Mouse (Mus musculus) spleen, embryonic (tissue): Measurements from ENCODE around the gene Frem1.

Experiments used
- CTCF ChIA-PET: fragments of 350-600 bp; sonication (Branson Sonifier 250); formaldehyde crosslinking; loops from one replicate; lab custom pipeline; 2022; lab: Charles Lee

The Frem1 gene

DNA sequence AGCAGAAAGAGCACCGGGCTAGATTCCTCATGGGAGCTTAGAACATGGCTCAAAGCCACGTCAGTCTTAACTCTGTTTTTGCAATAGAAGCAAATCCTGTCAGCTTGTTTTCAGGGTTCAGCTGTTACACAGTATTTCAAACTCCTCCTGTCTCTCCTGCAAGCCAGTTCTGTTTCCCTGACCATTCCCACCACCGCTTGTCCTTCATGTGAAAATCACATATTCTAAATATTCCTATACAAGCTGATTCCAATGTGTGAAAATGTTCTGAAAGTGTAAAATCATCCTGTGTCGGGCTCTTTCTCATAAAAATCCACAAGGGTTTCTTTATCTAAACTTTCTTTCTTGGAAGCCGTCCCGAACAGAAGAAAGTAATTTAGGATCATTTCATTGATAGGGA, 22.0 kb downstream of the Frem1 start:
- CTCF ChIA-PET: no interaction called here

GRCm38 (mm10) chr4:83020759-83021555, 31.2 kb downstream of the Frem1 start:
- CTCF ChIA-PET: no interaction called here

DNA sequence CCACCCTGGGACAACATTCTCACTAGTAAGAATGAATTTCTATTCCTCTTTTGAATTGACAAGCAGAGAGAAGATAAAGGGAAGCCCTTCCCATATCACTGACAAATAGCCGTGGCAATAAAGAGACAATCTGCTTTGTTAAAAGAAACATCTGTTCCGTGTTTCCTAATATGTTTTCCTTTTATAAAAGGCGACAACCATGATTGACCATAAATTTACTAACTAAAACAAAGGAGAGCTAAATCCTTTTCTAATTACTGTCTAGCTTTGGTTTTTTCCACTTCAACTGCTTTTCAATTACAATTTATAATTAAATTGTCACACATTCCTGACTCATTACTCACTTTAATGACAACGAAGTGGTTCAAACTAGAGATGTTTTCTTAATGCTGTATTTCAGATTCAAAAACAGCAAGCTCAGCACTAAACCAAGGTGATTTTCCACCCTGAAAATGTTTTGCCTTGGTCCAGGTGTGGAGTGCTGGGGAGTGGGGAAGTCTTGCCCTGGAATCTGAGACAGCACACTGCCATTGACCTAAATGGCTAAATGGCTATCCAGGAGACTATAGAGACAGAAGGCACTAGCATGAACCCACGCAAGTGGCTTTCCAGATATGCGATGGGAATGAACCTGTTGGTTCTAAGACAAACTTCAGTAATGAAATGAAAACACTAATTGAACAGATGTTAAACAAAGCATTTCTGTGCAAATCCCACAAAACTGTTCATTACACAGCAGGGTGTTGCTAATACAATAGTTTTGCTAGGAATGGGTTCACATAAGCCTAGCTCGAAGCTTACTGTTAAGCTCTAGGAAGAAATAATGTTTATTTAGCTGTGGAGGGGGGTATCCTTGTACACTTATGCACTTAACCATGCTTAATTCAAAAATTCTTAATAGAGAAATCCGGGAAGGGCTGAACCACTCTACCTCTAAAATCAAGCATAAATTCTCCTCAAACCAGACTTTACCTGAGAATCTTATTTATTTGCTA, 33.7 kb downstream of the Frem1 start:
- CTCF ChIA-PET: no interaction called here

GRCm38 (mm10) chr4:83014538-83014937, 37.6 kb downstream of the Frem1 start:
- CTCF ChIA-PET: no interaction called here

DNA sequence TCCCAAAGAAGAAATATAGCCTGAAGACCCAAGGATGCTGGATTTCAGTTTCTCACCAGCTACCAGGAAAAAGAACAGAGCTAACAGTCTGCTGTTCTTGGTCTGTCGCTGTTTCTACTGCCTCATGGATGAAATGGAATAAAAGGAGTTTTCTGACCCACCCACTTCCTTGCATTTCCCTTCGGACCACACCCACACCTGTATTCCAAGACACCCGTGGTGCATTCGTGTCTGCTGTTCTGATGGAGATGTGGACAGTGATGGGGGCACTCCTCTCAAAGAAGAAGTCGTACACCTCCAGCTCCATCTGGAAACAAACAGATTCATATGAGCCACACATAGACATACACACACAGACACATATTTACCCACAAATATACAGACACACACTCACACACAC, 48.1 kb downstream of the Frem1 start:
- CTCF ChIA-PET: no interaction called here

DNA sequence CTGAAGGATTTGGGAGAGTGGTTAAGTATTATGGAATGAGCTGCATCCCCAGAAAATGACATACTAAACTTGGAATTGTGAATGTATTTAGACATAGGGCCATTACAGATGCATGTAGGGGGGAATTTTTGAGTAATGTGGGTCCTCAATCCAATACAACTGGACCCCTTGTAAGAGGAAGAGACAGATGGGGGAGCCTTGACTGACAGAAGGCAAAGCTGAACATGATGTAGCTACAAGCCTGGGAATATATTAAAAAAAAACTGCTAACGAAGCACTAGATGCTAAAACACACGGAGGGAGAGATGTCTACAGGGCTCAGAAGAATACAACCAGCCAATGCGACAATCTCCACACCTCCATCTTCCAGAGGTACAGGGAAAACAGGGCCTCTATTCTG, 60.1 kb downstream of the Frem1 start:
- CTCF ChIA-PET: no interaction called here

GRCm38 (mm10) chr4:82990973-82991695, 61.0 kb downstream of the Frem1 start:
- CTCF ChIA-PET: no interaction called here

DNA sequence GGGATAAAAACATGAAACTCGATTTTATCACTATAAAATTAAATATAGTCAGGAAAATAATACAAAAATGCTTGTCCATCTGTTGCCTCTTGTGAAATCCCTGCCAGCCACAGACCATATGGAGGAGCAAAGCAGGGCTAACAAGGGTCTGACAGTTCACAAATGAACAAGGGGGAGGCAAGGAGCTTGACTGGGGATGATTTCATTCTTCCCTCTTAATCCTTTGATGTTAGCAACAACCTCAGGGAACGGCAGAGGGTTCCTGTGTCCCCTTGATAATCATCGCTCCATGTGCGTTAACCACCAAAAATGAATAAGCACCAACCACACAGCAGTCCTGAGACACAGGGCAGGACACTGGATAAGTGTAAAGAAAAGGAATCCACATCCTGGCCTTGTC, 79.8 kb downstream of the Frem1 start:
- CTCF ChIA-PET: no interaction called here

DNA sequence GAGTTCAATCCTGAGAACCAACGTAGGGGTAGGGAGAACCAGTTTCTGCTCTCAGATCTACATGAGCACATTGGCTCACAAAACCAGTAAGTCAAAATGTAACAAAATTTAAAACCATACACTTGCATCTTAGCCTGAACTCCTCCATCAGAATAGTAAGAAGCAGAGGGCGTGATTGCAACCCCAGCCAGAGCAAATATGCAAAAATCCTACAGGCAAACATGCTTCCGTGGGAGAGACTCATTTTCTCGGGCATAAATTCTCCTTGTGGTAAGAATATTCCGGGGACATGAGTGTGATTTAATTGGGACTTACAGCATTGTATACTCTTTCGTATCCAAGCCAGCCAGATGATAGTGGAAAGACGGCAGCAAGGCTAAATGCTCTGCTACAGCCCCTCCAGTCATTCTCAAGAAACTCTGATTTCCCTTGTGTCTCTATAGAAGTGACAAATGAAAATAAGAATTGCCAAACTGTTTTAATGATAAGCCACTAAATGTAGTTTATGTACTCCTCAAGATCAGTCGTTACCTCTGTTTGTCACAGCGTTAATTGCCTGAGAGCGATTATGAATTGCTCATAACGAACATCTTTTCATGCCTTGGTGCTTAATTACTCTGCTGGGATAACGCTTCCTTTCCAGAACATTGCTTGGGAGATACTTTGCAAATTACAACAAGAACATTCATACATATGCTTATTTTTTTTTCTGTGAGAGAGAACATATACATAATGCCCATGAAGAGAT, 81.1 kb downstream of the Frem1 start:
- CTCF ChIA-PET: no interaction called here

DNA sequence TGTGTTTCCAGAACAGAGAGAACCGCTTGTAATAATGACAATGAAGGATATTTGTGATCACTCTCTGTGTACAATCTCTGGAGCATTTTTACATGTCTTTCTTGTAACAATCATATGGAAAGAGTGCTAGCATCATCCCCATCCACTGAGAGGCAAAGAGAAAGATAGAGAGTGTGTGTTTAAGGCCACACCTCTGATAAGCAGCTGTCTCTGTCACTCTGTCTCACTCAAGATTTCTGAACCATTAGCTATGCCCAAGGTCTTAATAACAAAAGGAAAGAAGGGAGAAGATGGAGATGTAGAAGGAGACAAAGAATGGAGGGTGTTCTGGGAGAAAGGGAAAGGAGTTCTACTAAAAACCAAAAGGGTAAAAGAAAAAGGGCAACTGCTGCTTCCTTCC, 91.1 kb downstream of the Frem1 start:
- CTCF ChIA-PET: interaction anchor here (0.7 kb wide), 1 partner anchor 20 kb away, joined by 3 read pairs; no protein-coding TSS in a partner anchor

DNA sequence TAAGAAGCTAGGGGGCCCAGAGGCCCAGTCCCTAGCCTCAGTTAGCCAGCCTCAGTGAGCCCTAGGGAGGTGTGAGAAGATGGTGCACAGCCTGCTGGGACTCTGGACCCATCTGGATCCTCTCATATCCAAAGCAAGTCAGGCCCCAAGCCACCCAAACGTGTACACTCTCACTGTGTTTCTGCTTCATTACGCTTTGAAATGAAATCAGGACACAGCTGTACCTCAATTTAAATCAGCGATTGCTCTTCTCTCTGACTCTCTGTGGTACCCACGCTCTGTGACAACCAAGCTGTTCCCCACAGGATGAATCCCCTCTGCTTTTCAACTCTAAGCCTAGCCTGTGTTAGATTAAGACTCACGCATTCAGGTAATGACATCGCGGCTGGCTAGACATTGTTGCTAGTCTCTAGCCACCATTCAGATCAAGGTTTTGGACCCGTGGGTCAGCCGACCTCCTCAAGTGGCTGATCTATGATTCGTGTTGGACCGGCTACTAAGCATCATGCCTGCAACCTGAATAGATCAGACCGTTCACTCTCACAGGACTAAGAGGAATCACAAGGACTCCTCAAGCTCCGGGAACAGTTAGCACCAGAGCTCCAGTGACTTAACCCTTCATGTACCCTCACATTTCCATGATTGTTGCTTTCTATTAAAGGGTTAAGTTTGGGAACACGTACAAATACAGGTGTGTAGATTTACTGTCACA, 94.2 kb downstream of the Frem1 start:
- CTCF ChIA-PET: no interaction called here

DNA sequence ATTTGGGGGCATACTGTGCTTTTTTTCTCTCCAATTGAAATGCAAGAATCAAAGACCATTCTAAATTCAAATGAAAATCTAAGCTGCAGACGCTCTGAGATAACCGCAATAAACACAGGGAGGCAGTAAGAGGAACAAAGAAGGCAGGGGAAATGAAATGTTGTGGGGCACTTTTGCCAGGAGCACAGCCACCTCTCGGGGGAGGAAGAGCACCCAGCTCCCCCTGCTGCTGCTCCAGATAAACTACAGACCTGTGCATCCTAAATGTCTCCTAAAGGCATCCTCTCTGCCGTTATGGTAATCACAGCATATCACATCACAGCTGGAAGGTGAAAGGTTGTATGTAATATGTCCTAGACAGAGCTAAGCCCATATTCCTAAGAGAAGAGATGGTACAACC, 98.1 kb downstream of the Frem1 start:
- CTCF ChIA-PET: no interaction called here

- CTCF ChIA-PET: no interaction called here
These were observed 102.6 kb downstream of the Frem1 start for GRCm38 (mm10) chr4:82949511-82949910.

- CTCF ChIA-PET: no interaction called here
These were observed 105.4 kb downstream of the Frem1 start for GRCm38 (mm10) chr4:82946721-82947120.

GRCm38 (mm10) chr4:82946276-82946612, 105.9 kb downstream of the Frem1 start:
- CTCF ChIA-PET: no interaction called here

GRCm38 (mm10) chr4:82945572-82946275, 106.4 kb downstream of the Frem1 start:
- CTCF ChIA-PET: no interaction called here

- CTCF ChIA-PET: no interaction called here
These were observed 111.5 kb downstream of the Frem1 start for GRCm38 (mm10) chr4:82940680-82941079.

- CTCF ChIA-PET: no interaction called here
These were observed 111.9 kb downstream of the Frem1 start for GRCm38 (mm10) chr4:82940248-82940647.

- CTCF ChIA-PET: no interaction called here
These were observed 117.8 kb downstream of the Frem1 start for GRCm38 (mm10) chr4:82934308-82934707.

GRCm38 (mm10) chr4:82933698-82934210, 118.4 kb downstream of the Frem1 start:
- CTCF ChIA-PET: interaction anchor here (0.7 kb wide), 1 partner anchor 1192 kb away, joined by 9 read pairs; no protein-coding TSS in a partner anchor
